Mouse (Mus musculus) inflammation-experienced regulatory T-cells, adult 6 months (primary cell): Measurements from ENCODE around the gene Cdyl. TPM values are rescaled to one million over a fixed set of nuclear protein-coding genes. Genes with fewer than 3 reads are reported as not detected.

Experiments
- ATAC-seq: one replicate; pipeline ENCODE4 v1.8.0; 2017
- polyA plus RNA-seq, 3 experiments: library from polyadenylated mRNA; unstranded; fragments of 100-300 nt; shearing (Covaris generic); gene quantifications; one replicate each; pipeline ENCODE4 v1.2.1; 2017

The Cdyl gene
- polyA plus RNA-seq, 3 experiments from 2014 or later = 3.7 to 5.4 (median 4.2) TPM

DNA sequence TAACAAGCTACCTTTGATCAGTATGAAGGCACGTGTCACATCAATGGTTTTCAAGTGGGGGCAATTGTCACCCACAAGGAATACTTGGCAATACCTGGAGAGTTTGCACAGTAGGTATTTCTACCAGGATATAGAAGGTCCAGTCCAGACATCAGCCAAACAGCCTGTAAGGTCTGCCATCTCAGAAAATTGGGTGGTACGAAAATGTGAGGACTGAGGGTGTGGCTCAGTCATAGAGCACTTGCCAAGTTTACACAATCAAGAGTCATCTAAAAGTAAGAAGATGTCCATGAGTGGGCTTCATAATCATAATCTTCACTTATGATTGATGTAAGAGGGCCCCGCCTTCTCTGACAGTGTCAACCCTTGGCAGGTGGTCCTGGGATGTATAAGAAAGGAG is 29.9 kb downstream of the Cdyl start:
- ATAC-seq = no peak

GRCm38 (mm10) chr13:35717658-35718057 is 58.0 kb downstream of the Cdyl start:
- no peak for ATAC-seq

- no peak for ATAC-seq
Measured at GRCm38 (mm10) chr13:35719581-35719980, 59.9 kb downstream of the Cdyl start.

- no peak for ATAC-seq
Measured at GRCm38 (mm10) chr13:35723073-35723472, 63.4 kb downstream of the Cdyl start.

- ATAC-seq = no peak
Measured at GRCm38 (mm10) chr13:35726025-35726424, 66.4 kb downstream of the Cdyl start.

GRCm38 (mm10) chr13:35732131-35732530 is 72.5 kb downstream of the Cdyl start:
- no peak for ATAC-seq

GRCm38 (mm10) chr13:35732891-35733596 is 73.4 kb downstream of the Cdyl start:
- no peak for ATAC-seq

GRCm38 (mm10) chr13:35737565-35737964 is 77.9 kb downstream of the Cdyl start:
- no peak for ATAC-seq

DNA sequence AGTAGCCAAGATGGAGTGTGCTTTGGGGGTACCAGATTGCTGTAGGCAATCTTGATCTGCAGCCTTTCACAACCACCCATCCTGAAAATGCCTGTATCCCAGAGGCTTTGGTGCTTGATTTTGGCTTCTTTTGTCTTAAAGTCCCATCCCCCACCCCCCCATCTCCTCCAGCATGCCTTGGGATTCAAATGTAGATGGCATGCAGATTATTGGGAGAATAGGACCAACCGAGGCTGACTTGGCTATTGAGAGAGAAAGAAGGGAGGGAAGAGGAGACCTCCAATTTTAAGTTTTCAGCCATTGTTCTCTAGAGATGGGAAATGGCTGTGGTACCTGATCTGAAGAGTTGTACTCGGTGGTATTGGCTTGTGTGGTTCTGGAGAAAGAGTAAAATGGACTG is 78.6 kb downstream of the Cdyl start:
- ATAC-seq = no peak

DNA sequence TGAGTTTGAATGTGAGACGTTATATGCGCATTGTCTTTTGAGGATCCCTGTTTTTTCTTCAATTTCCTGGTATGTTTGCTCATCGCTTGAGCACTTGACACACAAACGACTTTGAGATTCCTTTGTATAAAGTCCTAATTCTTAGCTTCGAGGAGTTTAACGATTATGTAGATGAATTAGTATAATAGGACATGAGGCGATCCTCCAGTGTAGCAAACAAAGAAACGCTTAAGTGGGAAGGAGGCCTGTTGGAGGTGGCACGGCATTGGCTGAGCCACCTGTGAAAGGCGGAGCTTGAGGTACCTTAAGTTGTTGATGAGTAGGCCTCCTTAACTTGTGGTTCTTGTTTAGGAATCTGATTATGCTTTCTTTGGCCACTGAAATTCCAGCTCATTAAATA is 79.8 kb downstream of the Cdyl start:
- no peak for ATAC-seq

DNA sequence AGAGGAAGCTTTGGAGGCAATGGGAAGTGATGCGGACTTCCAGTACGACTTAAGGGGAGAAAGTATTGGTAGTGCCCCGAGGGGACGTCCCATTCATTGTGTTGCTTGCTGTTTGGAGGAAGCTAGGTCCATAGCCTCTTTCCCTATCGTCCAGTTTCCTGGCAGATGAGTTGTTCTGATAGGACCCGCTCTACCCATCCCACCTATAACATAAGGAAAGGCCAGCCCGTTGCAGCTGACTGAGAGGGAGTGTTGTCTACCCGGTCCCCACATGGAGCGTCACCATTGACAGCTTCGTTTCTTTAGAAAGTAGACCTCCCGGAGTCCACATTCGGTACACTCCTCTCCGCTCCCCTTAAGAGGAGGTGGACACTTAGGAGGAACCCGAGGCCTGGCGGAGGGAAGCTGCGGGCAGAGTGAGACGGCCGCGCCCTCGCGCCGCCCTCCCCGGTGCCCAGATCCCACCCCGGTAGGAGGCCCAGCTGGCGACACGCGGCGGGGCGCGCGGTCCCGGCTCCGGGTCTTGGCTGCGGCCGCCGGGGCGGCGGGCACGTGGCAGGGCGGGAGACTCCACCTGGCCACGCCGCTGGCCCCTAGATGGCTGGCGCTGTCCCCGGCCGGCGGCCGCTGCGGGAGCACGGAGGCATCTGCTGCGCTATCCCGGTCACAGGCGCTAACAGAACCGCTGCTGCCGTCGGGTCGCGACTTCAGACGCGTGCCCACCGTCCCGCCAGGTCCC is 80.8 kb downstream of the Cdyl start:
- peak; percentile 46 for ATAC-seq

GRCm38 (mm10) chr13:35741040-35741619 is 81.5 kb downstream of the Cdyl start:
- peak; percentile 70 for ATAC-seq

GRCm38 (mm10) chr13:35741620-35742421 is 82.2 kb downstream of the Cdyl start:
- ATAC-seq = peak; percentile 31

DNA sequence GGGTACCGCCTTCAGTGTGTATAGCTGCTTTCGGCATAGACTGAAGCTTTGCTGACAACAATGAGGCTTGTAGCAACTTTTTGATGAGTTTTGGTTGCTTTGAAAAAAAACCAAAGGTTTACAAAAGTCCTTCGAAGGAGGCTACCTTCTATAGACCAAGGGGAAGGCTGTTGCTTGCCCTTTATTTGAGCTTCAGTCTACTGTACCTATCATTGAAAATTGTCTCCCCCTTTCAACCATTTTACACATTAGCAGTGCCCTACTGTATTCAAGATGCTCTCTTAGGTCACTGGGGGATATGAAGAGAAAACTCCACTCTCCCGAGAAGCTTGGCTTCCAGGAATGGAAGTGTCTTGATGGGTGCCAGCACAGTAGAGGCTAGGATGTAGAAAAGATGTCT is 83.1 kb downstream of the Cdyl start:
- no peak for ATAC-seq

- ATAC-seq = no peak
Measured at GRCm38 (mm10) chr13:35743196-35743595, 83.6 kb downstream of the Cdyl start.

DNA sequence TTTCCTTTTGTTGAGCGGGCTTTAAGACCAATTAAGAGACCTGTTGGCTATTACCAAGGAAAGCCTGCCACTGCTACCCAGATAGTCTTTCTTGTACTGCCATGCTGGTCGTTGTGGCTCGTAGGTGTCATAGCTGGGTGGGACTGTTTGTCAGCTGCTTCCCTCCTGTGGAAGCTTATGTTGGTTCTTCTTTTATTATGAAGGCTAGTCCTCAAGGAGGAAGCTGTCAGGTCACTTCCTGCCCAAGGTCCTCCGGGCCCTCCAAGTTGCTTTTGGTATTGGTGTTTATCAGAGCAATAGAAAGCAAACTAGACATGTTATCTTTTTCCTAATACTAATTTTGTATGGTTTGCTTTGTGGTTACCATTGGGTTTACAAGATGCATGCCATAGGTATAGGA is 89.6 kb downstream of the Cdyl start:
- ATAC-seq = no peak

GRCm38 (mm10) chr13:35749680-35750079 is 90.0 kb downstream of the Cdyl start:
- no peak for ATAC-seq

DNA sequence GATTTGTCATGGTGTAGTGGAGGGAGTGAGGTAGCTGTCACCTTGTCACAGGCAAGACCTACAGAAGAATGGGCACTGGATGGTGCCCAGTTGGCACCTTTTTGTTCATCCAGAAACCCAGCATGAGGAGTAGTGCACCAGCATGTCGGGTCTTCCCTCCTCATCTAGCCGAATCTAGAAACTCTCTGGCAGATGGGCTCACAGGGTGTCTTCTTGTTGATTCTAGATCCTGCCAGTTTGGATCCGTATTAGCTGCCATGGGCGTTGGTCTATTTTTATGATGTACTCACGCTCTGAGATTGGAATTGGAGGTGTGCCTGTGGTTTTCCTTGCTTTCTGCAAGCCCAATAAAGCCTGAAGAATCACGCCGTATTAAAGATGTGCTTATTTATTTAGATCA is 92.4 kb downstream of the Cdyl start:
- no peak for ATAC-seq

DNA sequence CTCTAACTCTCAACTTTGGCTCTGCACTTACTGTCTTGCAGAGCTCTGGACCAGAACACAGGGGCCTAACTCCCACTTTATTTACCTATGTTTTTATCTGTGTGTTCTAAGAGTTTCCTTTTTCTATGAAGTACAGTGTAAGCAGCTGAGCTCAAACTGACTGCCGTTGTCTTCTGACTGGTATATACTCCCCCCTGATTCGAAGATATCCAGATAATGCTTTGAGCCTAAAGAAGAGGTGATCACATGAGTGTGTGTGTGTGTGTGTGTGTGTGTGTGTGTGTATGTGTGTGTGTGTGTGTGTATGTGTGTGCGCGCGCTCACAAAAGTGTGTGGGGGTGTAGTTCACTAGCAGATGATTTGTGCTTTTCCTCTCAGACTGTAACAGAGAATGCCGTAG is 95.4 kb downstream of the Cdyl start:
- ATAC-seq = no peak

DNA sequence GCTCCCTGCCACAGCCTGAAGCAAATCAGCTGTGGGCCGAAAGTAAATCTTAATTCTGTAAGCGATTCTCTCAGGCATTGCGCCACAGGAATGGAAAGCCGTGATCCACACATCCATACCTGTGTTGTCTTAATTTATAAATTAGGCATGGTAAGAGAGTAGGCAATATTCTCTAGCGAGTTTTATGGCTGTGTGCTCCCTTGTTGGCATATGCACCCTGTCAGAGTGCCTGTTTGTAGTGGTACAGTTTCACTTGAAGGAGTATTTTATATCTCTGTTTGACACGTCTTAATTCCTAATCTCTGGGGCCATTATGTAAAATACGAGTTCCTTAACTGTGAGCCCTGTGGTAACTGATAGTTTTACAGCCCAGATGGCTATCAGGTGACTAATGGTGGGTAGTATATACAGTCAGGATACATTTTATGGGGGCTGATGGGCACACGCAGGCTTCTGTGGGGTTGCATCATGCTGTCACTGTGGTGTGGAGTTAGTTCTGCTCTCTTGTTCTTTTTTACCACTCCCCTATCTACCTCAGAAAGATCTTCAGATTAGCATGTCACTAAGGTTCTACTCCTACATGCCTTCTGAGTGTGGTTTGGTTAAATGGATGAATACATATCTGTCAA is 96.1 kb downstream of the Cdyl start:
- ATAC-seq = peak; percentile 43

GRCm38 (mm10) chr13:35756393-35757338 is 97.0 kb downstream of the Cdyl start:
- ATAC-seq = no peak
